Mouse (Mus musculus) hindbrain, embryonic 12.5 days (tissue): ENCODE results near the gene Phc1. TPM values are rescaled to one million over a fixed set of nuclear protein-coding genes. Genes with fewer than 3 reads are reported as not detected.

Experiments
- ATAC-seq: fragments of 200-750 bp; cut with Nextera tagmentation; 2 replicates; pipeline ENCODE4 v1.8.0; 2017; ENCODE audit warnings: moderate TSS enrichment; ENCODE audit not compliant: low FRiP score
- H3K27ac ChIP-seq: fragments of 300-500 bp; sonication (generic); 2 replicates; pipeline ENCODE4 v1.5.1; 2016; ENCODE audit warnings: mild to moderate bottlenecking
- H3K27me3 ChIP-seq: fragments of 300-500 bp; sonication (generic); 2 replicates; pipeline ENCODE4 v1.6.1; 2016; ENCODE audit warnings: mild to moderate bottlenecking
- H3K36me3 ChIP-seq: fragments of 300-500 bp; sonication (generic); 2 replicates; pipeline ENCODE4 v1.6.1; 2016; ENCODE audit warnings: mild to moderate bottlenecking
- H3K4me1 ChIP-seq: fragments of 300-500 bp; sonication (generic); 2 replicates; pipeline ENCODE4 v1.6.1; 2016
- H3K4me2 ChIP-seq: fragments of 300-500 bp; sonication (generic); replicated peaks from 2 replicates; pipeline ENCODE4 v1.6.1; 2016; ENCODE audit warnings: mild to moderate bottlenecking
- H3K4me3 ChIP-seq: fragments of 300-500 bp; sonication (generic); 2 replicates; pipeline ENCODE4 v1.5.1; 2016; ENCODE audit warnings: mild to moderate bottlenecking
- H3K9ac ChIP-seq: fragments of 300-500 bp; sonication (generic); 2 replicates; pipeline ENCODE4 v1.6.1; 2016; ENCODE audit warnings: mild to moderate bottlenecking, moderate library complexity
- H3K9me3 ChIP-seq: fragments of 300-500 bp; sonication (generic); replicated peaks from 2 replicates; pipeline ENCODE4 v1.6.1; 2016; ENCODE audit warnings: mild to moderate bottlenecking
- WGBS: fragments of 180-500 bp; shearing (Covaris S2); methylation state at CpG from one replicate; pipeline ENCODE4 v1.1.7; 2016; 5-methylcytosine and 5-hydroxymethylcytosine counted together
- polyA plus RNA-seq: library from polyadenylated mRNA; unstranded; fragments of >200 nt; fragmentation: Nextera tagmentation; extraction: Ambion mirVana; gene quantifications from 2 replicates; pipeline ENCODE4 v1.2.1, GENCODE M21; 2016

Phc1 gene
- polyA plus RNA-seq, 1 experiment from 2014 or later: 34.9 TPM

- ATAC-seq: no peak
- WGBS: 78% methylated on average over 3 of the region's 3 CpGs
- no peak overlapping the region for H3K27ac ChIP-seq
- no peak overlapping the region for H3K4me3 ChIP-seq
- H3K4me2 ChIP-seq: no peak overlapping the region
- H3K9ac ChIP-seq: no peak overlapping the region
- no peaks in the 10 kb centered on the region for H3K36me3 ChIP-seq
- no peaks in the 10 kb centered on the region for H3K4me1 ChIP-seq
- no peaks in the 10 kb centered on the region for H3K27me3 ChIP-seq
- H3K9me3 ChIP-seq: no peaks in the 10 kb centered on the region
These were observed 71.8 kb downstream of the Phc1 start for GRCm38 (mm10) chr6:122268561-122268960.

Other genes with a start within 250 kb of the Phc1 start
- gene Klrg1, start 57.7 kb downstream of the Phc1 start, polyA plus RNA-seq: 0.14 and 0.33 TPM in 2 replicates
- gene M6pr, start 31.8 kb downstream of the Phc1 start, polyA plus RNA-seq: 68.7 and 70.4 TPM in 2 replicates
- 78.4 and 90.9 TPM in 2 replicates for gene Rimklb, start 158.2 kb upstream of the Phc1 start, polyA plus RNA-seq
- 1.6 and 2.6 TPM in 2 replicates for gene Mfap5, start 165.3 kb upstream of the Phc1 start, polyA plus RNA-seq
- gene Aicda, start 213.2 kb upstream of the Phc1 start, polyA plus RNA-seq: 0.15 and 0.61 TPM in 2 replicates